Mouse (Mus musculus) T-helper 17 cell (primary cell): Measurements from ENCODE around the gene 4930513O06Rik.

Experiments
- in situ Hi-C, 2 experiments: fragments of 300-600 bp; cut with MboI, MseI; formaldehyde crosslinking; loops; 1 replicate in 1 of 2; 2 replicates in 1 of 2; pipeline ENCODE4 v1.15.1; 2025; ENCODE audit warnings: high pct_unique_total_duplicates in 2 of 2

4930513O06Rik gene

DNA sequence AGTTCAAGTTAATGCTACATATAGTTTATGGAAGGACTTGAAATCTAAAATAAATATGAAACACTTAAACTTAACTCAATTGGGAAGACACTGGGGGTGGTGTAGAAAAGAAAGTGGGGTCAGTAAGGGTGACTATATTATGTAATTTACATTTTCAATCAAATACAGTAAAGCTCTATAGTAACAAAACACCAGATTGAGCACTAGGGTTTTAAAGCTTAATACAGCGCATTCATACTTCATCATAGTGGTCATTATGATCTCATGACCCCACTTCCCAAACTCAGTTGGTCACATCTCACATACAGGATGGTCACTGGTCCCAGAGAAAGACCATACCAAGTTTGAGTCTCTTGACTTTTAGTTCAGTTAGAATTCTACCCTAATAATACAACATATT lies at the start of gene 4930513O06Rik:
Gene 4930513O06Rik, plus strand, starts transcription at position 301 of the 400 bp plus-strand sequence.
- in situ Hi-C loops: no loop called here

DNA sequence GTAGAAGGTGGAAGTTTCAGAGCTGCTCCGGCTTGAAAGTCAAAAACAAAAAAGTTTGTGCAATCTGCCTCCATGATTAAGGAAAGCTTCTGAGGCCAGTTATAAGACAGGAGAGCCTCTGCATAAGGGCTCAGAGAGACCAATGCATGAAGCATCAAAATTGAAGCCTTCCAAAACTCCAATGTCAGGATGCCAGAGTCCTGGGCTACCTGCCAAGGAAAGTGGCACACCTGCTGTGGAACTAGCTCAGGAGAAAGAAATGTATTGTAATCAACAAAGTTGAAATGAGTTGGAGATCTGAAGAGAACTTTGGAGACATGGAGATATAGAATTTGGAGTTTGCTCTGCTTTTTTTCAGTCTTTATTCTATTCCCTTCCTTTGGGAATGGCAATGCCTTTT lies 48.4 kb upstream of the 4930513O06Rik start:
- in situ Hi-C loops: no loop called here

DNA sequence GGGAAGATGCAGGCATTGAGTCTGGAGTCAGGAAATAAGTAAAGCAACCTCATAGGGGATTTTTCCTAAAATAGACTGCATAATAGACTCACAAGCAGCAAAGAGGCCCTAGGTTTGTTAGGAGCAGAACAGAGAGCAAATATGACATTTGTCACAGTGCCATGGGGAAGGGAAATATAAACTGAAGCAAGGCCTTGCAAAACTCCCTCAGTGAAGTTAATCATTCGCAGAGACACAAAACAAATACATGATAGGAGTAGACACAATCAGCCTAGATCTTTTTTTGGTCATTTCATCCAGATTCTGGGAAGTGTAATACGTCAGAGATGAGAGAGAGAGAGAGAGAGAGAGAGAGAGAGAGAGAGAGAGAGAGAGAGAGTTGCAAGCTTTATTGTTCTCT lies 46.7 kb upstream of the 4930513O06Rik start:
- in situ Hi-C loops: no loop called here

DNA sequence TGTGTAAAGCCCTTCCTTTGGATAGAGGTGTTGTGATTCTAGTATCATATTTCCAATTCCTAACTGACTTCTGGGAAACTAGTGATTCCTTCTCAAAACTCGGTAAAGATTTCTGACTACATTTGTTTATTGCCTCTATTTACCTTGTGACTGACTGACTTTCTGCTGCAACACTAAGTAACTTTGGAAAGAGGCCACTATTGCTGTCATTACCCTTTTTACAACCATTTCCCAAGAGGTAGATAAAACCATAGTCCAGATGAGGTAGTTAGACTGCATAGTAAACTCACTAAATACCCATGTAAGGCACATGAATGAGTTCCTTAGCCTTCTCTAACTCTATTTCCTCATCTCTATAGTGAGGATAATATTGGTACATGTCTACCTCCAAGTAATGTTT lies 44.9 kb upstream of the 4930513O06Rik start:
- in situ Hi-C loops: no loop called here

DNA sequence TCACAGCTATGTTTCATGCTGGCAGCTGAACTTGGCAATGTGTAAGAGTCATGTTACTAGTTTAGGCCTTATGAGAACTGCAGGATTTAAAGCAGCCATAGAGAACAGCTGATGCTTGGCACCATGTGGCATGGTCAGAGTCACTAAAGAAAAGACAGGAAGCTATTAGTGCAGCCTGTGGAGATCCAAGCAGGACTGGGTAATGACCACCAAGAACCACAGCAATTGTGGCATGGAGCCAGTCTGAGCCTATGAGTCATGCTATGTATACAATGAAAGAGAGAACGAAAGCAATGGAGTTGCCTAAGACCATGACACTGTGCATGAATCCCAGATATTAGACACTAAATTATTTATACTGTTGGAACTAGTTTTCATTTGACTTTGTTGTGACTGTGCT lies 34.1 kb upstream of the 4930513O06Rik start:
- in situ Hi-C loops: no loop called here

DNA sequence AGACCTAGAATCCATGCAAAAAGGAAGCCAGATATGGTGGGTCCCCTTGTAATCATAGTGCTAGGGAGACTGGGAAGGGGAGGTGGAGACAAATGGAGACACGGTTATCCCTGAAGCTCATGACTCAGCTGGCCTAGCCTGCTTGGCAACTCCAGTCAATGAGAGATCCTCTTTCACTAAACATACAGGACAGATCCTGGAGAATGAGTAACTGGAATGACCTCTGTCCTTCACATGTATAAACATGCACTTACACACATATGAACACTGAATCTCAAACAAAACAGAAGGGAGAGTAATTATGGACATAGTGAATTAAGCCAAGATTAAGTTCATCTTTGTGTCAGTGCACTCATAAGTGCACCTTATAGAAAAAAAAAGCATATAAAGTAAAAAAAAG lies 32.9 kb upstream of the 4930513O06Rik start:
- in situ Hi-C loops: no loop called here

DNA sequence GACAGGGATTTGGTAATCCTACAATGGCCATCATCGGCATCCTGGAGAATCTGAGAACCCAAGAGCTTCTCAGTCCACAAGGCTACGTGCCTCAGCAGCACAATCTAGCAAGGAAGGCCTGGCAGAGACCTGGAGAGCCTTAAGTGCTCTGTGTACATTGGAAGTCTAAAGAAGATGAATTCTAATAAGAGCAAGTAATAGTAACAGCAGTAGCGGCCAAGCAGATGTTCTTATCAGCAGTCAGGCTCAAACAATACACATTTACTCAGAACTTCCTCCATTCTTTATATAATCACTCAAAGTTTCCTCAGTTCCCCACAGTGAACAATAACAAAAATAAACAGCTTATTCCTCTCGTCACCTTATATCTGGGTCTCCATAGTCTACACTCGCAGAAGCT lies 22.0 kb upstream of the 4930513O06Rik start:
- in situ Hi-C loops: no loop called here

DNA sequence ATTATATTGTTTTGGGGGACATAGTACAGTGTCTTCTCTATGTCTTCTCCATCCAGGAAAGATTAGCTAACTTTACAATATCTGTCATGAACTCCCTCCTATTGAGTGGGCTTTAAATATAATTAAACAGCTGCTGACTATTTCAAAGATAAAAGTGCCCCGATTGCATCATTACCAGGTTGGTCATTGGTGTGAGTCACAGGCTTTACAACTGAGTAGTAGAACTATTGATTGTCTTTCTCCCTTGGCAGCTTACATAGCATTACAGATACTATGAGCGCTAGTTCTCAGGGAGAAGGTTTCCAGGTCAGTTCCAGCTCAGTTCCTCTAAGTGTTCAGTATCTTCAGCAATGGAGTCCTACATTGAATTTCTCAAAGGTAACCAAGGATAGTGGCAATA lies 7.5 kb upstream of the 4930513O06Rik start:
- in situ Hi-C loops: no loop called here

DNA sequence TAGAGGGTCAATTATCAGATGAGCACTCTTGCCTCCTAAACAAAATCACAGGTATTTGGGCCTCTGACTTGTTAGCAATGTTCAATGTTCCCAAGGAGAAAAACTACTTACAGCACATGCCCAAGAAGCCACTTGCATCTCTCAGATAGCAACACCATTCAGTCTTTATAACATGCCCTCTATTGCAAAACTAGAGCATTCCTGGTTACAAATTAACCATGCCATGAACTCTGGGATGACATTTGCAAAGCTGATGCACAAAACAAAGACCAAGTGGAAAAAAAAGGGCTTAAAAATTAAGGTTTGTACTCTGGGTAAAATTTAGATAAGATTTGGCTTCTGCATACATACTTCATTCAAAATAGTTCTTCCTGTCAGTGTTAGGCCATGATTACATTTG lies 966 bp upstream of the 4930513O06Rik start, which contains the start of gene Serpina7:
Gene Serpina7, minus strand, starts transcription at position 160 of the 400 bp plus-strand sequence.
- in situ Hi-C loops: no loop called here

DNA sequence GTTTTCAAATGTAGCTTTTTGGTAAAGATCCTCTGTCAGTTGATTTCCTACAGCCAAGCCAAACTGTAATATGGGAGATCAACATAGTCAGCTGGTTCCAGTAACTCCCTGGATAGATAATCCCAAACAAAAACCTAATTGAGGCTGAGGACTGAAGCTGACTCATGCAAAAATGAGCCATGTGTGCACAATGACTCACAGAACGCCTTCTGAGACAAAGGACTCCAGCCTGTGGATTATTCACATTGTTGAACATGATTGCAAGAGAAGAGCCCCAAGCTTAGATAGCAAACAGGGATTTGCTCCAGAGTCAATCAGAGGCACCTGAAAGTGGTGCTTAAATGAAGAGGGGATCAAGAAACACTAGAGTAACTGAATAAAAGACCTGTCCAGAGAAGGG lies 11.2 kb downstream of the 4930513O06Rik start:
- in situ Hi-C loops: no loop called here

DNA sequence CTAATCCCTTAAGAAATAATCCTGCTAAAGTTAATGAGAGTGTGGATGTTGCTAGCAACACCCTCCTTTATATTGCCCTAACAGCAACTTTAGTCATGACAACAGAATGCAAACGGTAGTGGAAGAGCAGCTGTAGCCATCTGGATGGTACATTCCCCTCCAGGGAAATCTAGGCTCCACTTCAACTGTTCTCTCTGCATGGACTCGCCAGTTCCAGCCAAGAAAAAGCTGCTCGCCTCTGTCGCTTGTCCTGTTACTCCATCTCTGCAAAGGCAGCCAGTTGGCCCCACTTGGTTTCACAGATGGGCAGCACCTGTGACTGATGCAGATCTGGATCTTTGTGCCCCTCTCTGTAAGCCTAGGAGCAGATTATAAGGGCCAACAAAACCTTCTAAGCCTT lies 48.0 kb downstream of the 4930513O06Rik start:
- in situ Hi-C loops: loop anchor here in 1 of 2 experiments (10.0 kb wide), 1 partner anchor 1599 kb away; no protein-coding TSS in a partner anchor
